Mouse (Mus musculus): Measurements from ENCODE around the gene Fam81a. TPM values are rescaled to one million over a fixed set of nuclear protein-coding genes. Genes with fewer than 3 reads are reported as not detected.

Gene Fam81a
- total and polyA plus RNA-seq, 2 experiments from 2014 or later = 22.3 to 28.2 TPM

- no peak overlapping the region for H3K27ac ChIP-seq (ENCODE audit: low read depth)
- no peak overlapping the region for H3K9ac ChIP-seq (replicated peaks; ENCODE audit: low read depth, low read length)
- 55% methylated on average over 25 of the region's 25 CpGs for WGBS
- H3K27me3 ChIP-seq (ENCODE audit: control insufficient read depth, insufficient read depth, low read length) = no peaks in the 10 kb centered on the region
- no peaks in the 10 kb centered on the region for H3K36me3 ChIP-seq (replicated peaks; ENCODE audit: control insufficient read depth, insufficient read depth, low read length)
- H3K4me3 ChIP-seq (ENCODE audit: low read depth, low read length) = no peak overlapping the region
- no peaks in the 10 kb centered on the region for H3K9me3 ChIP-seq (replicated peaks; ENCODE audit: control insufficient read depth, low read length)
- DNase-seq (ENCODE audit: low spot score) (no peak), ATAC-seq (ENCODE audit: insufficient read depth, low read depth) (no peak)
- H3K4me2 ChIP-seq (ENCODE audit: low read depth, low read length) = no peak overlapping the region
- H3K4me1 ChIP-seq (ENCODE audit: control insufficient read depth, insufficient read depth) = no peaks in the 10 kb centered on the region
- TF ChIP-seq CTCF (IDR thresholded peaks at IDR 0.05; ENCODE audit: low read depth) (no peak), EP300 (IDR thresholded peaks at IDR 0.05; ENCODE audit: low read depth) (no peak)
Measured at GRCm38 (mm10) chr9:70082357-70083204, 59.8 kb downstream of the Fam81a start.

- WGBS = 87% methylated on average over 7 of the region's 7 CpGs
- Histone ChIP-seq H3K4me3 (ENCODE audit: low read depth, low read length) (no peak overlapping the region), H3K36me3 (replicated peaks; ENCODE audit: control insufficient read depth, insufficient read depth, low read length) (no peaks in the 10 kb centered on the region), H3K27me3 (ENCODE audit: control insufficient read depth, insufficient read depth, low read length) (no peaks in the 10 kb centered on the region), H3K27ac (ENCODE audit: low read depth) (no peak overlapping the region), H3K4me1 (ENCODE audit: control insufficient read depth, insufficient read depth) (no peaks in the 10 kb centered on the region), H3K9me3 (replicated peaks; ENCODE audit: control insufficient read depth, low read length) (no peaks in the 10 kb centered on the region), H3K9ac (replicated peaks; ENCODE audit: low read depth, low read length) (no peak overlapping the region), H3K4me2 (ENCODE audit: low read depth, low read length) (no peak overlapping the region)
- no peak for DNase-seq (ENCODE audit: low spot score)
- no peak for ATAC-seq (ENCODE audit: insufficient read depth, low read depth)
- TF ChIP-seq EP300 (IDR thresholded peaks at IDR 0.05; ENCODE audit: low read depth) (no peak), CTCF (IDR thresholded peaks at IDR 0.05; ENCODE audit: low read depth) (no peak)
Measured at GRCm38 (mm10) chr9:70081767-70082166, 60.6 kb downstream of the Fam81a start.

- TF ChIP-seq CTCF (IDR thresholded peaks at IDR 0.05; ENCODE audit: low read depth) (peak; percentile 46), EP300 (IDR thresholded peaks at IDR 0.05; ENCODE audit: low read depth) (no peak)
- H3K27me3 ChIP-seq (ENCODE audit: control insufficient read depth, insufficient read depth, low read length) = no peaks in the 10 kb centered on the region
- H3K4me3 ChIP-seq (ENCODE audit: low read depth, low read length) = no peak overlapping the region
- ATAC-seq (ENCODE audit: insufficient read depth, low read depth) = no peak
- no peak overlapping the region; the same call in 1 of the 2 replicates for H3K27ac ChIP-seq (ENCODE audit: low read depth)
- WGBS = 49% methylated on average over 2 of the region's 2 CpGs
- no peak overlapping the region for H3K9ac ChIP-seq (replicated peaks; ENCODE audit: low read depth, low read length)
- no peak overlapping the region for H3K4me2 ChIP-seq (ENCODE audit: low read depth, low read length)
- peak; percentile 39 for DNase-seq (ENCODE audit: low spot score)
- no peaks in the 10 kb centered on the region for H3K9me3 ChIP-seq (replicated peaks; ENCODE audit: control insufficient read depth, low read length)
- no peaks in the 10 kb centered on the region for H3K4me1 ChIP-seq (ENCODE audit: control insufficient read depth, insufficient read depth)
- H3K36me3 ChIP-seq (replicated peaks; ENCODE audit: control insufficient read depth, insufficient read depth, low read length) = no peaks in the 10 kb centered on the region
Measured at GRCm38 (mm10) chr9:70080976-70081375, 61.4 kb downstream of the Fam81a start.

GRCm38 (mm10) chr9:70080027-70080800, 62.1 kb downstream of the Fam81a start:
- ATAC-seq (ENCODE audit: insufficient read depth, low read depth) (no peak), DNase-seq (ENCODE audit: low spot score) (no peak)
- no peaks in the 10 kb centered on the region for H3K36me3 ChIP-seq (replicated peaks; ENCODE audit: control insufficient read depth, insufficient read depth, low read length)
- no peak overlapping the region for H3K4me2 ChIP-seq (ENCODE audit: low read depth, low read length)
- no peak overlapping the region for H3K9ac ChIP-seq (replicated peaks; ENCODE audit: low read depth, low read length)
- peak overlapping the region; percentile 52; the same call in 1 of the 2 replicates for H3K27ac ChIP-seq (ENCODE audit: low read depth)
- WGBS = 80% methylated on average over 9 of the region's 9 CpGs
- H3K9me3 ChIP-seq (replicated peaks; ENCODE audit: control insufficient read depth, low read length) = no peaks in the 10 kb centered on the region
- no peak for TF ChIP-seq EP300 (IDR thresholded peaks at IDR 0.05; ENCODE audit: low read depth)
- no peak for TF ChIP-seq CTCF (IDR thresholded peaks at IDR 0.05; ENCODE audit: low read depth)
- H3K27me3 ChIP-seq (ENCODE audit: control insufficient read depth, insufficient read depth, low read length) = no peaks in the 10 kb centered on the region
- no peak overlapping the region for H3K4me3 ChIP-seq (ENCODE audit: low read depth, low read length)
- H3K4me1 ChIP-seq (ENCODE audit: control insufficient read depth, insufficient read depth) = no peaks in the 10 kb centered on the region

GRCm38 (mm10) chr9:70078034-70078433, 64.3 kb downstream of the Fam81a start:
- no peak for ATAC-seq (ENCODE audit: insufficient read depth, low read depth)
- Histone ChIP-seq H3K4me3 (ENCODE audit: low read depth, low read length) (no peak overlapping the region), H3K9ac (replicated peaks; ENCODE audit: low read depth, low read length) (no peak overlapping the region), H3K27me3 (ENCODE audit: control insufficient read depth, insufficient read depth, low read length) (no peaks in the 10 kb centered on the region), H3K4me2 (ENCODE audit: low read depth, low read length) (no peak overlapping the region), H3K9me3 (replicated peaks; ENCODE audit: control insufficient read depth, low read length) (no peaks in the 10 kb centered on the region), H3K27ac (ENCODE audit: low read depth) (no peak overlapping the region), H3K36me3 (replicated peaks; ENCODE audit: control insufficient read depth, insufficient read depth, low read length) (no peaks in the 10 kb centered on the region), H3K4me1 (ENCODE audit: control insufficient read depth, insufficient read depth) (no peaks in the 10 kb centered on the region)
- TF ChIP-seq CTCF (IDR thresholded peaks at IDR 0.05; ENCODE audit: low read depth) = no peak
- TF ChIP-seq EP300 (IDR thresholded peaks at IDR 0.05; ENCODE audit: low read depth) = no peak
- DNase-seq (ENCODE audit: low spot score) = no peak
- WGBS = 88% methylated on average over 3 of the region's 3 CpGs

Data from heart, postnatal 0 days (tissue).